Comparison of ENCODE assay signal across 11 mouse cellular contexts in genomic region chr8:120436491-120437030, GRCm38 (mm10).
A peak's percentile ranks its signal among the peaks of the same experiment; 100 is the strongest.
DNase-seq lines count a peak whose midpoint lies in the region; ATAC-seq and TF ChIP-seq lines count a peak whose summit lies in the region.
"Had no signal": no experiment of that assay in that cellular context is flagged by ENCODE, and none has a peak within 500 bp of the region (broad histone marks: within the 10 kb centered on the region; RNA-seq: fewer than 3 reads in every experiment).

No protein-coding gene starts in this region.

- no peak for TF ChIP-seq CTCF in layer of hippocampus, adult 2 months (conservative IDR thresholded peaks at IDR 0.05)
- no peak for TF ChIP-seq CTCF in C2C12 (IDR thresholded peaks at IDR 0.05; ENCODE audit: control insufficient read depth, insufficient read depth, insufficient read length)

- peaks cover 76% of the 10 kb centered on the region for H3K4me1 ChIP-seq in embryonic facial prominence, embryonic 13.5 days
- H3K4me1 ChIP-seq in embryonic facial prominence, embryonic 10.5 days = peaks cover 81% of the 10 kb centered on the region
- H3K4me1 ChIP-seq in limb, embryonic 14.5 days (ENCODE audit: control insufficient read depth, insufficient read depth, low read length) = peaks cover 27% of the 10 kb centered on the region

- no peaks in the 10 kb centered on the region for H3K36me3 ChIP-seq in embryonic facial prominence, embryonic 13.5 days
- H3K36me3 ChIP-seq in embryonic facial prominence, embryonic 10.5 days (replicated peaks) = 0 out of 2 replicates have a peak, but pooled peaks cover 5% of the 10 kb centered on the region
- no peaks in the 10 kb centered on the region for H3K36me3 ChIP-seq in C2C12 (ENCODE audit: control insufficient read depth, insufficient read depth)
- no peaks in the 10 kb centered on the region; the same call in 1 of the 2 replicates for H3K36me3 ChIP-seq in limb, embryonic 14.5 days (ENCODE audit: control insufficient read depth, insufficient read depth, low read length)

- 0 out of 2 replicates have a peak, but pooled peaks cover 9% of the 10 kb centered on the region for H3K27me3 ChIP-seq in embryonic facial prominence, embryonic 13.5 days
- H3K27me3 ChIP-seq in embryonic facial prominence, embryonic 10.5 days (replicated peaks; ENCODE audit: low read depth, poor library complexity, severe bottlenecking) = peaks cover 69% of the 10 kb centered on the region
- no peaks in the 10 kb centered on the region for H3K27me3 ChIP-seq in C2C12 (ENCODE audit: control insufficient read depth, insufficient read depth, insufficient read length)
- no peaks in the 10 kb centered on the region for H3K27me3 ChIP-seq in limb, embryonic 14.5 days (ENCODE audit: control insufficient read depth, insufficient read depth, low read length)

- 50% methylated on average over 5 of the region's 5 CpGs for whole genome bisulfite sequencing in embryonic facial prominence, embryonic 13.5 days
- WGBS in embryonic facial prominence, embryonic 10.5 days = 51% methylated on average over 5 of the region's 5 CpGs
- 58% methylated on average over 5 of the region's 5 CpGs for WGBS in limb, embryonic 14.5 days

- H3ac ChIP-seq in C2C12 (ENCODE audit: control insufficient read depth, insufficient read length, low read depth) = no peak overlapping the region

- H3K9ac ChIP-seq in embryonic facial prominence, embryonic 13.5 days = no peak overlapping the region
- no peak overlapping the region for H3K9ac ChIP-seq in limb, embryonic 14.5 days (ENCODE audit: low read depth, low read length, severe bottlenecking)

- no peak for TF ChIP-seq POLR2A in limb, embryonic 14.5 days (IDR thresholded peaks at IDR 0.05; ENCODE audit: borderline replicate concordance, extremely low read depth, insufficient read depth, insufficient read length)

- H3K27ac ChIP-seq in embryonic facial prominence, embryonic 13.5 days = peak overlapping the region; percentile 41; the same call in 1 of the 2 replicates
- H3K27ac ChIP-seq in embryonic facial prominence, embryonic 10.5 days (replicated peaks) = no peak overlapping the region
- peak overlapping the region; percentile 93; the same call in 1 of the 2 replicates for H3K27ac ChIP-seq in layer of hippocampus, adult 2 months
- no peak overlapping the region for H3K27ac ChIP-seq in limb, embryonic 14.5 days (replicated peaks; ENCODE audit: low read depth, low read length)

- DNase-seq in embryonic facial prominence, embryonic 10.5 days (ENCODE audit: low spot score) = no peak
- no peak for DNase-seq in layer of hippocampus, adult 2 months (ENCODE audit: low spot score in 2 of 2)
- DNase-seq in layer of hippocampus, postnatal 10 days (ENCODE audit: low spot score in 2 of 2) = no peak
- no peak for DNase-seq in limb, embryonic 14.5 days (ENCODE audit: low spot score)
- no peak for DNase-seq in layer of hippocampus, postnatal 25 days (ENCODE audit: extremely low spot score in 1 of 2, low spot score in 1 of 2)
- DNase-seq in left cerebral cortex, adult 8-10 months (ENCODE audit: low spot score in 2 of 2) = no peak
- DNase-seq: cerebellum, adult 11-12 months; kidney, adult 9 months; lung, postnatal 4 days had no signal

- H3K4me2 ChIP-seq in embryonic facial prominence, embryonic 13.5 days = no peak overlapping the region
- no peak overlapping the region for H3K4me2 ChIP-seq in limb, embryonic 14.5 days (replicated peaks; ENCODE audit: low read depth, low read length, severe bottlenecking)

- H3K4me3 ChIP-seq in embryonic facial prominence, embryonic 13.5 days = no peak overlapping the region
- H3K4me3 ChIP-seq in embryonic facial prominence, embryonic 10.5 days = no peak overlapping the region
- H3K4me3 ChIP-seq in layer of hippocampus, adult 2 months = no peak overlapping the region
- no peak overlapping the region for H3K4me3 ChIP-seq in C2C12 (ENCODE audit: insufficient read depth, poor library complexity, severe bottlenecking)
- no peak overlapping the region for H3K4me3 ChIP-seq in limb, embryonic 14.5 days (replicated peaks; ENCODE audit: low read length)

- H3K9me3 ChIP-seq in embryonic facial prominence, embryonic 13.5 days = no peaks in the 10 kb centered on the region
- peaks cover 5% of the 10 kb centered on the region; the same call in 1 of the 2 replicates for H3K9me3 ChIP-seq in embryonic facial prominence, embryonic 10.5 days
- 0 out of 2 replicates have a peak, but pooled peaks cover 5% of the 10 kb centered on the region for H3K9me3 ChIP-seq in limb, embryonic 14.5 days (ENCODE audit: control insufficient read depth, low read length)

- no peak for ATAC-seq in embryonic facial prominence, embryonic 13.5 days (ENCODE audit: insufficient number of reproducible peaks, insufficient read depth, low FRiP score, low TSS enrichment, low read depth)
- peak; percentile 76 for ATAC-seq in limb, embryonic 14.5 days (ENCODE audit: low FRiP score, low read depth)

- H3K79me3 ChIP-seq in C2C12 (ENCODE audit: low read depth) = no peaks in the 10 kb centered on the region

- no peaks in the 10 kb centered on the region for H3K79me2 ChIP-seq in C2C12 (ENCODE audit: control insufficient read depth, insufficient read depth)

TF ChIP-seq in C2C12, 6 proteins besides CTCF, POLR2A, EP300 and RAD21:
- TF ChIP-seq FOSL1 (IDR thresholded peaks at IDR 0.05; ENCODE audit: insufficient read depth, low read length, poor library complexity, severe bottlenecking) = no peak
- peak; percentile 71 for TF ChIP-seq MYOD1 (IDR thresholded peaks at IDR 0.05; ENCODE audit: control insufficient read depth, insufficient read length, low read depth)

Comparison
In these comparisons a context has a peak if more than half of its experiments do, and no peak if none do; other contexts are left out.
1. H3K27ac ChIP-seq: peak in embryonic facial prominence, embryonic 13.5 days (single experiment) and layer of hippocampus, adult 2 months (single experiment); none in embryonic facial prominence, embryonic 10.5 days (single experiment) and limb, embryonic 14.5 days (single experiment).